In the genomic region with DNA sequence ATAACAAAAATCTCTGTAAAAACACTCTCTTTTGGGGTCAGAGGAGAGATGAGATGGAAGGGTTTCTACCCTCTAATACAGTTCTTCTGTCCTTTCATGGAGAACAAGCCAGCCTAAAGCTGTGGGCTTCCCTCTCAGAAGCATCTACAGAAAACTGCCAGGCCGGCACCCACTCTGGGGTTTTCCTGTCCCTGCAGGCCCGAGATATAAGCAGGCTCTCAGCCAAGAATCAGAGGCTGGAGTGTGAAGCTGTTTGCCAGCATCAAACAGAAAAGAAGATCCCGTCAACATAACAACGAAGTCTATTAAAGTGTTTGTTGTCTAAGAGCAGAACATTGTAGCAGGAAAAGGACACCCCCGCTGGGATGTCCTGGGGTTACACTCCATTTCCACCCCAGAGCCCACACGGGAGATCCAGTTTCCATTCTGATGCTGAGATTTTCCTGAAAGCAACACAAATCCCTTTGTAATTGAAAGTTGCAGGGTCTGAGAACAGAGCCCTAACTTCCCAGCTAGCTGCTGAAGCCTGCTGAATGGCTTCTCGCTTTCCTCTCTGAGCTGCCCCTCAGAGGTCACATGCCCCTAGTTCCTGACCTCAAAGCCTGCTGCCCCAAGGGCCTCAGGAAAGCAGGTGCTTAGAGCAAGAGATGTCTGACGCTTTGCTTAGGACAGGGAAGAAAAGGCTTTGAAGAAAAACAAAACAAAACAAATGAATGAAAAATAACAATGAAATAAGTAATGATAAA, we compare ENCODE assay signal across 12 mouse cellular contexts. TPM values are rescaled to one million over a fixed set of nuclear protein-coding genes. Genes with fewer than 3 reads are reported as not detected.
DNase-seq lines count a peak whose midpoint lies in the region; ATAC-seq lines count a peak whose summit lies in the region.
"Had no signal": no experiment of that assay in that cellular context is flagged by ENCODE, and none has a peak within 500 bp of the region (broad histone marks: within the 10 kb centered on the region; RNA-seq: fewer than 3 reads in every experiment).

No protein-coding gene starts in this region.

- peak overlapping the region; percentile 14; the same call in 1 of the 2 replicates for H3K4me3 ChIP-seq in hindbrain, embryonic 10.5 days
- no peak overlapping the region for H3K4me3 ChIP-seq in hindbrain, embryonic 11.5 days (ENCODE audit: low read depth, low read length)
- no peak overlapping the region for H3K4me3 ChIP-seq in forebrain, embryonic 14.5 days (ENCODE audit: low read depth, low read length)
- peak overlapping the region; percentile 23 for H3K4me3 ChIP-seq in midbrain, embryonic 10.5 days
- H3K4me3 ChIP-seq: left cerebral cortex, adult 2 months had no signal

- H3K27ac ChIP-seq in hindbrain, embryonic 10.5 days = peak overlapping the region; percentile 80
- H3K27ac ChIP-seq in hindbrain, embryonic 11.5 days (ENCODE audit: low read depth, low read length) = no peak overlapping the region
- H3K27ac ChIP-seq in forebrain, embryonic 14.5 days (ENCODE audit: low read depth, low read length) = 0 out of 2 replicates have a peak overlapping the region, but pooled peaks have one; percentile 2
- peak overlapping the region; percentile 81 for H3K27ac ChIP-seq in midbrain, embryonic 10.5 days (replicated peaks)
- H3K27ac ChIP-seq: left cerebral cortex, adult 2 months had no signal

- peaks cover 21% of the 10 kb centered on the region for H3K9me3 ChIP-seq in hindbrain, embryonic 10.5 days
- H3K9me3 ChIP-seq in hindbrain, embryonic 11.5 days (ENCODE audit: control insufficient read depth, low read length) = no peaks in the 10 kb centered on the region
- H3K9me3 ChIP-seq in forebrain, embryonic 14.5 days (replicated peaks; ENCODE audit: control insufficient read depth, low read length) = peaks cover 5% of the 10 kb centered on the region; the same call in 1 of the 2 replicates
- H3K9me3 ChIP-seq in midbrain, embryonic 10.5 days (replicated peaks) = peaks cover 36% of the 10 kb centered on the region

- peaks cover 36% of the 10 kb centered on the region for H3K36me3 ChIP-seq in hindbrain, embryonic 10.5 days
- H3K36me3 ChIP-seq in hindbrain, embryonic 11.5 days (ENCODE audit: control insufficient read depth, insufficient read depth, low read length) = no peaks in the 10 kb centered on the region
- no peaks in the 10 kb centered on the region for H3K36me3 ChIP-seq in forebrain, embryonic 14.5 days (ENCODE audit: control insufficient read depth, insufficient read depth, low read length)
- peaks cover 43% of the 10 kb centered on the region for H3K36me3 ChIP-seq in midbrain, embryonic 10.5 days
- H3K36me3 ChIP-seq: G1E had no signal

- no peak overlapping the region for H3K9ac ChIP-seq in hindbrain, embryonic 11.5 days (ENCODE audit: low read depth, low read length)
- H3K9ac ChIP-seq in forebrain, embryonic 14.5 days (ENCODE audit: low read length) = peak overlapping the region; percentile 10; the same call in 1 of the 2 replicates

- peaks cover 22% of the 10 kb centered on the region for H3K4me1 ChIP-seq in hindbrain, embryonic 10.5 days (replicated peaks)
- H3K4me1 ChIP-seq in hindbrain, embryonic 11.5 days (replicated peaks; ENCODE audit: control insufficient read depth, insufficient read depth, low read length) = 0 out of 2 replicates have a peak, but pooled peaks cover 3% of the 10 kb centered on the region
- H3K4me1 ChIP-seq in forebrain, embryonic 14.5 days (ENCODE audit: control insufficient read depth, insufficient read depth, low read length) = 0 out of 2 replicates have a peak, but pooled peaks cover 3% of the 10 kb centered on the region
- peaks cover 30% of the 10 kb centered on the region for H3K4me1 ChIP-seq in midbrain, embryonic 10.5 days

- peaks cover 10% of the 10 kb centered on the region for H3K27me3 ChIP-seq in hindbrain, embryonic 10.5 days (ENCODE audit: insufficient read depth, poor library complexity, severe bottlenecking)
- H3K27me3 ChIP-seq in hindbrain, embryonic 11.5 days (ENCODE audit: control insufficient read depth, insufficient read depth, low read length) = 0 out of 2 replicates have a peak, but pooled peaks cover under 1% of the 10 kb centered on the region
- H3K27me3 ChIP-seq in forebrain, embryonic 14.5 days (replicated peaks; ENCODE audit: control insufficient read depth, insufficient read depth, low read length) = no peaks in the 10 kb centered on the region
- peaks cover 10% of the 10 kb centered on the region for H3K27me3 ChIP-seq in midbrain, embryonic 10.5 days (ENCODE audit: low read depth, poor library complexity, severe bottlenecking)

- DNase-seq in hindbrain, embryonic 10.5 days (ENCODE audit: low spot score) = peak; percentile 60
- no peak for DNase-seq in hindbrain, embryonic 11.5 days (ENCODE audit: low spot score)
- DNase-seq in R1 (ENCODE audit: low read depth, low spot score) = peak; percentile 98
- DNase-seq in forebrain, embryonic 14.5 days (ENCODE audit: low spot score) = peak; percentile 70
- DNase-seq in midbrain, embryonic 10.5 days (ENCODE audit: low spot score) = peak; percentile 64
- DNase-seq in spleen, postnatal 14 days (ENCODE audit: low spot score in 2 of 2) = no peak
- no peak for DNase-seq in layer of hippocampus, adult 18-20 months (ENCODE audit: low spot score in 2 of 2)
- DNase-seq in left cerebral cortex, adult 18-20 months (ENCODE audit: low spot score in 2 of 2) = no peak
- DNase-seq: cerebellum, adult 11-12 months; thymus, postnatal 14 days had no signal

- ATAC-seq in hindbrain, embryonic 11.5 days (ENCODE audit: low FRiP score) = no peak; the same call in 1 of the 2 replicates
- ATAC-seq in forebrain, embryonic 14.5 days = peak; percentile 68; the same call in 1 of the 2 replicates

- no peak overlapping the region for H3K4me2 ChIP-seq in hindbrain, embryonic 11.5 days (replicated peaks; ENCODE audit: low read depth, low read length)
- no peak overlapping the region; the same call in 1 of the 2 replicates for H3K4me2 ChIP-seq in forebrain, embryonic 14.5 days (ENCODE audit: low read length)

- WGBS in hindbrain, embryonic 10.5 days = 2% methylated on average over 8 of the region's 8 CpGs
- WGBS in hindbrain, embryonic 11.5 days = 3% methylated on average over 8 of the region's 8 CpGs
- WGBS in forebrain, embryonic 14.5 days = 4% methylated on average over 8 of the region's 8 CpGs
- WGBS in midbrain, embryonic 10.5 days = 1% methylated on average over 8 of the region's 8 CpGs

RNA-seq across cellular contexts. Expression of a gene that starts 7.0 kb away (rescaled TPM):
- 3.5 and 6.0 TPM in 2 replicates for polyA plus RNA-seq in hindbrain, embryonic 10.5 days (2016; fragmentation: Nextera tagmentation; extraction: Ambion mirVana)
- polyA plus RNA-seq in hindbrain, embryonic 11.5 days (2014; fragmentation: Nextera tagmentation; extraction: Ambion mirVana) = 2.5 and 3.4 TPM in 2 replicates
- 1.0 and 1.3 TPM in 2 replicates for polyA plus RNA-seq in forebrain, embryonic 14.5 days (2014; fragmentation: Nextera tagmentation; extraction: Ambion mirVana)
- polyA plus RNA-seq in midbrain, embryonic 10.5 days (2016; fragmentation: Nextera tagmentation; extraction: Ambion mirVana) = 3.3 and 4.4 TPM in 2 replicates
- total RNA-seq in layer of hippocampus, adult 18-20 months (2021) = 1 to 10 TPM; 2.0 to 2.1 TPM
- 1 to 10 TPM; 2.1 TPM for total RNA-seq in left cerebral cortex, adult 18-20 months (2021)
- polyA plus RNA-seq: G1E had no signal

Comparison
In these comparisons a context has a peak if more than half of its experiments do, and no peak if none do; other contexts are left out.
1. DNase-seq: peak in hindbrain, embryonic 10.5 days (single experiment), R1 (single experiment), forebrain, embryonic 14.5 days (single experiment) and midbrain, embryonic 10.5 days (single experiment); none in hindbrain, embryonic 11.5 days (single experiment), spleen, postnatal 14 days (0 of 2), layer of hippocampus, adult 18-20 months (0 of 2) and left cerebral cortex, adult 18-20 months (0 of 2).
2. H3K4me3 ChIP-seq: peak in hindbrain, embryonic 10.5 days (single experiment) and midbrain, embryonic 10.5 days (single experiment); none in hindbrain, embryonic 11.5 days (single experiment) and forebrain, embryonic 14.5 days (single experiment).